Mouse (Mus musculus): ENCODE results near the gene Thnsl1.

DNA sequence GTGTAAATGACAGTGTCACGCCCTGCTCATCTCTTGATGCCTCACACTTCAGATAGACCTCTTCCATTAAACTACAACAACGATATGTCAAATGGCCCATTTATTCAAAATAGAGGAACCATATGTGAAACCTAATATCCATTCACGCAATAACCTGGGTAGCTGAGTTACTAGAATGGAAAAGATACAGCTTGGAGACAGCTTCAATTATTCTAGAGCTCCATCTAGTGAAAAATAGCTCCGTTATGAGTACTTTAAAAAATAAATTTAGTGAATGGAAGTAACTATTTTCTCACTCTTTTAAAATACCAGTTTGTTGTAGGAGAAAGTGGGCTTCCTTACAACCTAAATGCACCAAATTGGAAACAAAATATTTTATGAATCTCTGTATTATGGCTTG, 16.9 kb upstream of the Thnsl1 start:
- TF ChIP-seq CTCF (IDR thresholded peaks at IDR 0.05; ENCODE audit: extremely low read depth, insufficient read depth, insufficient read length, insufficient replicate concordance) (no peak), POLR2A (IDR thresholded peaks at IDR 0.05; ENCODE audit: low read depth, low read length) (no peak)
